Mouse (Mus musculus) spleen, adult 18-20 months (tissue): ENCODE measurements around the gene Acvrl1.
A peak's percentile ranks its signal among the peaks of the same experiment; 100 is the strongest.

Experiments used
- DNase-seq, 2 experiments: peaks; one replicate each; pipeline ENCODE4 v3.0.0; 2022; ENCODE audit warnings: mixed read lengths in 2 of 2

The Acvrl1 gene

GRCm38 (mm10) chr15:101144176-101144575 is 15.9 kb downstream of the Acvrl1 start:
- no peak for DNase-seq

- DNase-seq: peak in 1 of 2 experiments; percentile 10
Observed at GRCm38 (mm10) chr15:101144779-101145178, 16.5 kb downstream of the Acvrl1 start.

- DNase-seq: peak; percentile 87 to 90
Observed at GRCm38 (mm10) chr15:101145424-101146099, 17.2 kb downstream of the Acvrl1 start.

GRCm38 (mm10) chr15:101146100-101146965 is 18.0 kb downstream of the Acvrl1 start:
- DNase-seq: peak in 1 of 2 experiments; percentile 19

- peak in 1 of 2 experiments; percentile 31 for DNase-seq
Observed at GRCm38 (mm10) chr15:101147115-101147909, 19.0 kb downstream of the Acvrl1 start.

GRCm38 (mm10) chr15:101147910-101148273 is 19.6 kb downstream of the Acvrl1 start:
- DNase-seq: peak in 1 of 2 experiments; percentile 16

- no peak for DNase-seq
Observed at GRCm38 (mm10) chr15:101148604-101149003, 20.3 kb downstream of the Acvrl1 start.

- DNase-seq: no peak
Observed at GRCm38 (mm10) chr15:101151409-101152261, 23.3 kb downstream of the Acvrl1 start.

- DNase-seq: no peak
Observed at GRCm38 (mm10) chr15:101154700-101155616, 26.6 kb downstream of the Acvrl1 start.

GRCm38 (mm10) chr15:101160128-101160527 is 31.8 kb downstream of the Acvrl1 start:
- no peak for DNase-seq

GRCm38 (mm10) chr15:101160591-101160990 is 32.3 kb downstream of the Acvrl1 start:
- DNase-seq: no peak

- DNase-seq: no peak
Observed at GRCm38 (mm10) chr15:101161534-101161933, 33.2 kb downstream of the Acvrl1 start.

GRCm38 (mm10) chr15:101163056-101163458 is 34.7 kb downstream of the Acvrl1 start:
- DNase-seq: no peak

- no peak for DNase-seq
Observed at GRCm38 (mm10) chr15:101163854-101164253, 35.5 kb downstream of the Acvrl1 start.

- DNase-seq: no peak
Observed at GRCm38 (mm10) chr15:101164291-101164690, 36.0 kb downstream of the Acvrl1 start.

GRCm38 (mm10) chr15:101165658-101166437 is 37.5 kb downstream of the Acvrl1 start:
- no peak for DNase-seq

GRCm38 (mm10) chr15:101167553-101167952 is 39.2 kb downstream of the Acvrl1 start:
- DNase-seq: no peak

GRCm38 (mm10) chr15:101169910-101170309 is 41.6 kb downstream of the Acvrl1 start:
- no peak for DNase-seq

GRCm38 (mm10) chr15:101170413-101170980 is 42.2 kb downstream of the Acvrl1 start:
- DNase-seq: no peak

GRCm38 (mm10) chr15:101171272-101171671 is 43.0 kb downstream of the Acvrl1 start:
- DNase-seq: no peak
